Mouse (Mus musculus): ENCODE measurements around the gene Prss56. TPM values are rescaled to one million over a fixed set of nuclear protein-coding genes. Genes with fewer than 3 reads are reported as not detected.

Prss56 gene
- 0.24 and 0.26 TPM in 2 replicates for polyA plus RNA-seq (2015; fragmentation: Nextera tagmentation; extraction: Ambion mirVana)

DNA sequence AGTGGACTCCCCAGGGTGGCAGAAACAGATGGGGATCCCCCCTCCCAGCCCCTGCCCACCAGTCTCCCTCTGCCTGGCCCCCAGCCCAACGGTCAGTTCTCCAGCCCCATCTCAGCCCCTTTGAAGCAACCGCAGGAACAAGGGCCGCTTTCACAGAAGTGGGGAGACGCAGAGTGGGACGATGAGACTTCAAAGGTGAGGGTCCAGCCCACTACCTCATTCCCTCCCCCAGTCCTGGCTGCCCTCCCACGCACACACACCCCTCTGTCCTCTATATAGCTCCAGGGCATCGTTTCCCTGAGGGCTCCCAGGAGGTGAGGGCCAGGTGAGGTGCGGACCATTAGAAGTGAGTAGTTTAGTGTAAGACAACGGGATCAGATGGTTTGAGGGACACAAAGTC is at the start of gene Prss56:
Prss56 (plus strand) TSS at position 301 of the 400 bp plus-strand sequence.

DNA sequence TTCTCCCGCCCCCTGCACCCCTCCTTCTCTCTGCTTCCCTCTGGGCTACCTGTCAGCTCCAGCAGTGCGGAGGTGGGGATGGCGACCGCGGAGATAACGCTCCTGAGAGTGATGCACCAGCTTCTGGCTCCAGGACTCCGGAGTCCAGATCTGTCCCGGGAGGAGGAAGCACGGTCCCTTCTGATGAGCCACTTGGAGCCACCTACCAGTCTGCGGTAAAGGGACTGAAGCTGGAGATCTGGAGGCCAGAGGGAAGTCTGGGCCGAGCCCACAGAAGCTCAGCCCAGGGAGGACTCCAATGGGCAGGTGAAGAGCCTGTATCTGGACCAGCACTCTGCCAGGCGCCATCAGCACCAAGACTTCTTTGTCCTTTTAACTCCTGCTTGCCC is 26.9 kb upstream of the Prss56 start, which contains the start of gene Ecel1:
Ecel1 (minus strand) TSS at position 323 of the 389 bp plus-strand sequence.

DNA sequence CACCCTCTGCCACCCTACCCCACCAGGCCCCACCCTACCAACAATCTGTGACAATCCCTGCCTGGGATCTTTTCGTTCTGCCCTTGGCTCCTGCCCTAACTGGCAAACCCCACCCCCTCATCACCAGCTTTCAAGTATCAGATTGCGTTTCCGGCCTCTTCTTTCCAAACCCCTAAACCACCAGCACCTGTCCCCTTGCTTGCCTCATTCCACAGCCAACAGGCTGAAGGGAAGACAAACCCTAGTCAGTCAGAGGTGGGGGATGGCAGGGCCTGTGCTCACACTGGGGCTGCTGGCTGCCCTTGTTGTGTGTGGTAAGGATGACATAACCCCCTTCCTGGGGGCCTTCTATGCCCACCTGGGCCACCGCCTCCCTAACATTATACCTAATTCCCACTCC is 7.3 kb downstream of the Prss56 start, which contains the start of gene Chrnd:
Chrnd (plus strand) TSS at position 179 of the 400 bp plus-strand sequence.

DNA sequence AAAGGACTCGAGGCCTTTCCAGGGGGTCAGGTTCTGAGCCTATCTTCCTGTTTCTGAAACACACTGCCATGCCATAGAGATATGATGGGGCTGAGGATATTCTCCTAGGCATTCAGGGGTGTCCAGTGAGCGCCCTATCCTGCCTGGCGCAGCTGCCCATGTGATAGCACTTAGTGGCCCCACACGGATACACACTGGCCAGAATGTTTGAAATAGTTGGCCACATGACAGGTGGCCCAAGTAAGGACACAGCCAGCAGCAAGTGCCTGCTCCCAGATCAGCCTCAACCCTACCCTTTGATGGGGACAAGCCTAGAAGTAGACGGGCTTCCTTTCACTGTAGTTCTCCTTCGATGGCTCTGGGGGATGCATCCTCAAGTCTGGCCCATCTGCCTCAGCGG is 21.4 kb downstream of the Prss56 start, which contains the start of gene Chrng:
Chrng (plus strand) TSS at position 193 of the 400 bp plus-strand sequence.

DNA sequence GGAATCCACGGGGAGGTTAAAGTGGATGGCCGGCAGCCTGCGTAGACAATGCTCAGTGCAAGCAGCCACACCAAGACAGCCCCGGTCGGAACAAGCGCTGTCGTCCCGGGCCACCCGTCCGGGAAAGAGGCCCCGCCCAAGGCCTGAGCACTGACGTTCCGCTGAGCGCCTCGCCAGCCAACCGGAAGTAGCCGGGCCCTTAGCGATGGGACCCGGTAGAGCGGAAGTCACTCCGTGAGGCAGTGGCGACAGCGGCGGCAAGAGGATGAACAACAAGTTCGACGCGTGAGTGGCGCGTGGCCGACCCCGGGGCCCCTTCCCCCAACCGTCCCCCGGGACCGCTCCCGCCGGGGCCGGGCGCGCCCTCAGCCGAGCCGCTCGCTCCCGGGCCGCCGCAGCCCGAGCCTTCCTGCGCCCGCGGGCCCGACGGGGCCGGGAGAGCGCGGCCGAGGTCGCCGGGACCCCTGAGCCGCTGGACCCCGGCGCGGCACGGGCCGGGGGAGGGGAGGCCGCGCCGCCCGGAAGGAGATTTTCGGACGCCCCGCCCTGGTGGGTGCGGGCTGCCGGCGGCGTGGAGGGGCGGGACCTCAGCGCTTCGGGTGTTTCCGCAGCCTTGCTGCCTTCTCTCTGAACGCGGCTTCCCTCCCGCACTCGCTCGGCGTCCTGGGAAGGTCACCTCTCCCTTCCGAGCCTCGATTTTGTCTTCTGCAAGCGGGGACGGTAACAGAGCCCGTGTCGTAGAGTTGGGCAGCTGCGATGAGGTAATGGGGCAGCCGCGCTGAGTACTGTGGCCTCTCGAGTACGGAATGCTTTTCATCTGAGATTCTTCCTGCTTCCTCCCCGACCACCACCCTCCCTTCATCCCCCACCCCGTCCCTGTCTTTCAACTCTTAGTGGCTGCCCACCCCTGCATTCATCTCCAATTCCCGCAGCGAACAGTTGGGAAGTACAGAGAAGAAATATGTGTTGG is 30.9 kb downstream of the Prss56 start, which contains the start of gene Eif4e2:
Eif4e2 (plus strand) TSS at position 180 of the 970 bp plus-strand sequence.

Other genes starting within 250 kb of the Prss56 start
- not detected in 2 replicates for gene Alppl2, start 93.4 kb upstream of the Prss56 start, polyA plus RNA-seq (2015; fragmentation: Nextera tagmentation; extraction: Ambion mirVana)
- gene Alpi, start 81.7 kb upstream of the Prss56 start, polyA plus RNA-seq (2015; fragmentation: Nextera tagmentation; extraction: Ambion mirVana), result not detected in 2 replicates
- not detected in 2 replicates for gene Akp3, start 58.3 kb upstream of the Prss56 start, polyA plus RNA-seq (2015; fragmentation: Nextera tagmentation; extraction: Ambion mirVana)
- 0.06 and 0.18 TPM in 2 replicates for gene Ecel1, start 26.8 kb upstream of the Prss56 start, polyA plus RNA-seq (2015; fragmentation: Nextera tagmentation; extraction: Ambion mirVana)
- 28.5 and 32.9 TPM in 2 replicates for gene Chrnd, start 7.3 kb downstream of the Prss56 start, polyA plus RNA-seq (2015; fragmentation: Nextera tagmentation; extraction: Ambion mirVana)
- gene Chrng, start 21.3 kb downstream of the Prss56 start, polyA plus RNA-seq (2015; fragmentation: Nextera tagmentation; extraction: Ambion mirVana), result 57.5 and 57.9 TPM in 2 replicates
- gene Eif4e2, start 30.6 kb downstream of the Prss56 start, polyA plus RNA-seq (2015; fragmentation: Nextera tagmentation; extraction: Ambion mirVana), result 140 and 147 TPM in 2 replicates
- 4.6 and 5.2 TPM in 2 replicates for gene Efhd1, start 81.0 kb downstream of the Prss56 start, polyA plus RNA-seq (2015; fragmentation: Nextera tagmentation; extraction: Ambion mirVana)
- gene Gigyf2, start 143.7 kb downstream of the Prss56 start, polyA plus RNA-seq (2015; fragmentation: Nextera tagmentation; extraction: Ambion mirVana), result 21.3 and 21.9 TPM in 2 replicates
- 0.35 and 1.4 TPM in 2 replicates for gene Kcnj13, start 211.4 kb downstream of the Prss56 start, polyA plus RNA-seq (2015; fragmentation: Nextera tagmentation; extraction: Ambion mirVana)